Mouse (Mus musculus): ENCODE results near the gene Tmcc3. TPM values are rescaled to one million over a fixed set of nuclear protein-coding genes. Genes with fewer than 3 reads are reported as not detected.

Tmcc3 gene
- total and polyA plus RNA-seq, 3 experiments: 11.3 to 30.1 (median 23.1) TPM

- Histone ChIP-seq H3K79me2 (replicated peaks; ENCODE audit: control insufficient read depth, extremely low read depth, insufficient read depth, poor library complexity, severe bottlenecking) (no peaks in the 10 kb centered on the region; the same call in 1 of the 2 replicates), H3K4me1 (ENCODE audit: control insufficient read depth in 1 of 2, insufficient read depth in 2 of 2) (peaks cover 19 to 58% of the 10 kb centered on the region in 2 experiments), H3K9ac (ENCODE audit: insufficient read depth, low read depth) (peak overlapping the region; percentile 46), H3K27me3 (replicated peaks) (no peaks in the 10 kb centered on the region), H3K4me2 (ENCODE audit: insufficient read depth, low read depth, poor library complexity, severe bottlenecking) (peak overlapping the region; percentile 93), H3K4me3 (replicated peaks in 1 of 3; ENCODE audit: low read depth in 2 of 3, low read length in 2 of 3, poor library complexity in 1 of 3) (no peak overlapping the region), H3K36me3 (replicated peaks in 1 of 2; ENCODE audit: control insufficient read depth in 1 of 2, insufficient read depth in 1 of 2, low read length in 1 of 2) (no peaks in the 10 kb centered on the region), H3K27ac (ENCODE audit: insufficient read depth, low read depth) (peak overlapping the region; percentile 86), H3K9me3 (replicated peaks; ENCODE audit: low read length) (no peaks in the 10 kb centered on the region)
- dilution Hi-C loops (cut with MboI; ENCODE audit: extremely low pct_ligation_motif_present, extremely low pct_unique_long_range_greater_than_20kb, low sequenced_read_pairs) (no loop called here), in situ Hi-C loops (cut with MboI; ENCODE audit: low pct_ligation_motif_present, low pct_unique_long_range_greater_than_20kb, low sequenced_read_pairs) (no loop called here)
- peak; percentile 87 for DNase-seq (ENCODE audit: extremely low read depth)
- TF ChIP-seq TBP (conservative IDR thresholded peaks at IDR 0.05; ENCODE audit: low read depth, low read length) (peak; percentile 26; the same call in 1 of the 2 replicates), POLR2AphosphoS2 (IDR thresholded peaks at IDR 0.05; ENCODE audit: low read depth, low read length) (no peak), NRF1 (IDR thresholded peaks at IDR 0.05; ENCODE audit: low read depth, low read length) (no peak), USF1 (IDR thresholded peaks at IDR 0.05; ENCODE audit: low read depth, low read length) (no peak), RAD21 (IDR thresholded peaks at IDR 0.05; ENCODE audit: low read depth, low read length) (peak; percentile 27), KAT2A (IDR thresholded peaks at IDR 0.05; ENCODE audit: insufficient replicate concordance, low read length) (no peak), CHD2 (IDR thresholded peaks at IDR 0.05; ENCODE audit: low read length) (peak; percentile 75), JUN (IDR thresholded peaks at IDR 0.05; ENCODE audit: insufficient read depth, low read depth, low read length) (peak; percentile 66; the same call in 1 of the 2 replicates), IRF4 (IDR thresholded peaks at IDR 0.05; ENCODE audit: low read depth, low read length) (peak; percentile 97), JUND (conservative IDR thresholded peaks at IDR 0.05; ENCODE audit: low read depth, low read length) (peak; percentile 60), MYC (IDR thresholded peaks at IDR 0.05; ENCODE audit: low read depth, low read length) (no peak), BHLHE40 (IDR thresholded peaks at IDR 0.05; ENCODE audit: low read depth, low read length) (peak; percentile 78), USF2 (conservative IDR thresholded peaks at IDR 0.05; ENCODE audit: low read depth, low read length) (no peak), EP300 (IDR thresholded peaks at IDR 0.05; ENCODE audit: low read length) (peak; percentile 90), ZMIZ1 (IDR thresholded peaks at IDR 0.05; ENCODE audit: low read depth, low read length) (no peak), PAX5 (IDR thresholded peaks at IDR 0.05; ENCODE audit: low read length) (no peak), ZKSCAN1 (IDR thresholded peaks at IDR 0.05; ENCODE audit: borderline replicate concordance, low read depth, low read length) (no peak), SMC3 (IDR thresholded peaks at IDR 0.05; ENCODE audit: low read depth, low read length) (peak; percentile 15; the same call in 1 of the 2 replicates), GABPA (IDR thresholded peaks at IDR 0.05; ENCODE audit: insufficient replicate concordance, low read depth, low read length) (no peak), ZNF384 (IDR thresholded peaks at IDR 0.05; ENCODE audit: low read depth, low read length) (no peak), MAX (IDR thresholded peaks at IDR 0.05; ENCODE audit: low read length) (no peak), HCFC1 (IDR thresholded peaks at IDR 0.05; ENCODE audit: low read depth, low read length) (no peak), MAZ (IDR thresholded peaks at IDR 0.05; ENCODE audit: low read depth, low read length) (no peak; the same call in 1 of the 2 replicates), MXI1 (IDR thresholded peaks at IDR 0.05; ENCODE audit: low read depth, low read length) (no peak), ZC3H11A (IDR thresholded peaks at IDR 0.05; ENCODE audit: low read depth, low read length) (no peak), ELF1 (IDR thresholded peaks at IDR 0.05; ENCODE audit: low read depth, low read length) (no peak), ETS1 (conservative IDR thresholded peaks at IDR 0.05; ENCODE audit: low read depth, low read length) (peak; percentile 85), E2F4 (IDR thresholded peaks at IDR 0.05; ENCODE audit: insufficient replicate concordance, low read depth, low read length) (no peak), UBTF (IDR thresholded peaks at IDR 0.05; ENCODE audit: low read depth, low read length) (no peak), RCOR1 (conservative IDR thresholded peaks at IDR 0.05; ENCODE audit: low read depth, low read length) (no peak), MAFK (IDR thresholded peaks at IDR 0.05; ENCODE audit: insufficient replicate concordance, low read length) (no peak), MEF2A (IDR thresholded peaks at IDR 0.05; ENCODE audit: borderline replicate concordance, low read depth, low read length) (peak; percentile 81; the same call in 1 of the 2 replicates), NELFE (IDR thresholded peaks at IDR 0.05; ENCODE audit: low read depth, low read length) (no peak), CTCF (conservative IDR thresholded peaks at IDR 0.05 in 1 of 2, IDR thresholded peaks at IDR 0.05 in 1 of 2; ENCODE audit: low read depth in 2 of 2, low read length in 2 of 2) (peak; percentile 49 to 50), POLR2A (IDR thresholded peaks at IDR 0.05; ENCODE audit: low read depth, low read length) (peak; percentile 46), CHD1 (IDR thresholded peaks at IDR 0.05; ENCODE audit: low read depth, low read length) (no peak), SIN3A (IDR thresholded peaks at IDR 0.05; ENCODE audit: low read length) (no peak; the same call in 1 of the 2 replicates), TCF12 (IDR thresholded peaks at IDR 0.05; ENCODE audit: low read depth, low read length) (peak; percentile 81)
These were observed 20.8 kb downstream of the Tmcc3 start for GRCm38 (mm10) chr10:94332358-94333137.
